Mouse (Mus musculus): ENCODE data around the gene Pdgfd. TPM values are rescaled to one million over a fixed set of nuclear protein-coding genes. Genes with fewer than 3 reads are reported as not detected.

Pdgfd gene
- 0.44 TPM for polyA plus RNA-seq (2017; shearing (Covaris generic))

DNA sequence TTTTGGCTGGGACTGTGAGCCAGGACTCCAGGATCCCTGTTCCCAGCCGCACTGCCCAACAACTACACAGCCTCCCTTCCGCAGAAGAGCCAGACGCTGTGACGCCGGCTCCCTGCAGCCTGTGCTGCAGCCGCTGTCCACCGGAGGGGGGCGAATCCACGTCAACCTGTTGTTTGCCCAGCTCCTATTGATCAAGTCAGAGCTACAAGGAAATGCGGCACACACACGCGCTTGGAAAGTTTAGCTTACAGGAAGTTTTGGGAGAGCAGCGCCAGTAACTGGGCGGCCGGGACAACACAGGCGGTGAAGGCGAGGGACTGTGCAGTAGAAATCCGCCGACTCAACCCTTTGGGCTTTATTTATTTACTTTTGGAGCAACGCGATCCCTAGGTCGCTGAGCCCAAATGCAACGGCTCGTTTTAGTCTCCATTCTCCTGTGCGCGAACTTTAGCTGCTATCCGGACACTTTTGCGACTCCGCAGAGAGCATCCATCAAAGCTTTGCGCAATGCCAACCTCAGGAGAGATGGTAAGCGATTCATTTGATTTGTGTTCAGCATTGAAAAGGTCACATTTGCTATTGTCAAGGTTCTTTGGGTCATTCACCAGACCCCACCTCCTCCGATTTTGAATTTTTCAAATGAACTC is at the start of gene Pdgfd:
TSS of gene Pdgfd (plus strand) at position 194 of the 647 bp plus-strand sequence.

DNA sequence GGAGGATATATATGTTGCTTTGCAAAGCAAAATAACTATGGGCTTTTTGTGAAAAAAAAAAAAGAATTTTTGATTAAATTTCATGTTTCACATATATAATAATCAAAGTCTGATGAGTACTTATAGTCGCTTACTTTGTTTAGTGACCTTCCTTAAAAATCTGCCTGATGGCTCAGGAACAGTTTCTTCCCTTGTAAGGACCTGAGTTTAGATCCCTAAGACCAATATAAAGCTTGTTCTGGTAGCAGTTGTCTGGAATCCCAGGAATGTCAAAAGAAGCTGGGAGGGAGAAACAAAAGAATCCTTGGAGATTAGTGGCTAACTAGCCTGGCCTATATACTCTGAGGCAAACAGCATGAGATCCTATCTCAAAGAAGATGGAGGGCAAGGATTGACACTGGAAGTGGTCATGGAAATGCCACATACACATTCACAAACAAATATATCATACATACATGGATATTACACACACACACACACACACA is 101.5 kb downstream of the Pdgfd start, which contains the start of gene Ddi1:
TSS of gene Ddi1 (minus strand) at position 51 of the 485 bp plus-strand sequence.

Other genes starting within 250 kb of the Pdgfd start
- not detected for gene Ddi1, start 101.3 kb downstream of the Pdgfd start, polyA plus RNA-seq (2017; shearing (Covaris generic))